Mouse (Mus musculus): ENCODE results near the gene Zfhx3. TPM values are rescaled to one million over a fixed set of nuclear protein-coding genes. Genes with fewer than 3 reads are reported as not detected.

Zfhx3 gene
- polyA plus RNA-seq, 1 experiment: 2.2 TPM

- DNase-seq (ENCODE audit: low read depth): no peak
Observed at GRCm38 (mm10) chr8:108887890-108888289, 945.4 kb downstream of the Zfhx3 start.

GRCm38 (mm10) chr8:108888924-108889323, 946.5 kb downstream of the Zfhx3 start:
- DNase-seq (ENCODE audit: low read depth): no peak

GRCm38 (mm10) chr8:108889406-108889805, 947.0 kb downstream of the Zfhx3 start:
- no peak for DNase-seq (ENCODE audit: low read depth)

- no peak for DNase-seq (ENCODE audit: low read depth)
Observed at GRCm38 (mm10) chr8:108894287-108894686, 951.8 kb downstream of the Zfhx3 start.

- DNase-seq (ENCODE audit: low read depth): no peak
Observed at GRCm38 (mm10) chr8:108896468-108897346, 954.3 kb downstream of the Zfhx3 start.

GRCm38 (mm10) chr8:108897347-108898100, 955.1 kb downstream of the Zfhx3 start:
- DNase-seq (ENCODE audit: low read depth): no peak

GRCm38 (mm10) chr8:108899251-108899771, 956.9 kb downstream of the Zfhx3 start:
- no peak for DNase-seq (ENCODE audit: low read depth)

- no peak for DNase-seq (ENCODE audit: low read depth)
Observed at GRCm38 (mm10) chr8:108900541-108900940, 958.1 kb downstream of the Zfhx3 start.

GRCm38 (mm10) chr8:108901208-108901607, 958.8 kb downstream of the Zfhx3 start:
- no peak for DNase-seq (ENCODE audit: low read depth)

GRCm38 (mm10) chr8:108903550-108903949, 961.1 kb downstream of the Zfhx3 start:
- DNase-seq (ENCODE audit: low read depth): no peak

- no peak for DNase-seq (ENCODE audit: low read depth)
Observed at GRCm38 (mm10) chr8:108904288-108904971, 962.0 kb downstream of the Zfhx3 start.

GRCm38 (mm10) chr8:108908066-108908465, 965.6 kb downstream of the Zfhx3 start:
- DNase-seq (ENCODE audit: low read depth): no peak

- no peak for DNase-seq (ENCODE audit: low read depth)
Observed at GRCm38 (mm10) chr8:108908540-108908939, 966.1 kb downstream of the Zfhx3 start.

GRCm38 (mm10) chr8:108909035-108909434, 966.6 kb downstream of the Zfhx3 start:
- no peak for DNase-seq (ENCODE audit: low read depth)

GRCm38 (mm10) chr8:108909455-108909854, 967.0 kb downstream of the Zfhx3 start:
- no peak for DNase-seq (ENCODE audit: low read depth)

GRCm38 (mm10) chr8:108910843-108911242, 968.4 kb downstream of the Zfhx3 start:
- no peak for DNase-seq (ENCODE audit: low read depth)

GRCm38 (mm10) chr8:108911511-108911910, 969.1 kb downstream of the Zfhx3 start:
- DNase-seq (ENCODE audit: low read depth): no peak

GRCm38 (mm10) chr8:108912998-108913397, 970.6 kb downstream of the Zfhx3 start:
- no peak for DNase-seq (ENCODE audit: low read depth)

- no peak for DNase-seq (ENCODE audit: low read depth)
Observed at GRCm38 (mm10) chr8:108915425-108915824, 973.0 kb downstream of the Zfhx3 start.

GRCm38 (mm10) chr8:108915876-108916275, 973.4 kb downstream of the Zfhx3 start:
- DNase-seq (ENCODE audit: low read depth): no peak

GRCm38 (mm10) chr8:108920151-108920550, 977.7 kb downstream of the Zfhx3 start:
- DNase-seq (ENCODE audit: low read depth): no peak

GRCm38 (mm10) chr8:108923161-108923560, 980.7 kb downstream of the Zfhx3 start:
- no peak for DNase-seq (ENCODE audit: low read depth)
